Comparison of ENCODE assay signal across 8 mouse cellular contexts in the genomic region with DNA sequence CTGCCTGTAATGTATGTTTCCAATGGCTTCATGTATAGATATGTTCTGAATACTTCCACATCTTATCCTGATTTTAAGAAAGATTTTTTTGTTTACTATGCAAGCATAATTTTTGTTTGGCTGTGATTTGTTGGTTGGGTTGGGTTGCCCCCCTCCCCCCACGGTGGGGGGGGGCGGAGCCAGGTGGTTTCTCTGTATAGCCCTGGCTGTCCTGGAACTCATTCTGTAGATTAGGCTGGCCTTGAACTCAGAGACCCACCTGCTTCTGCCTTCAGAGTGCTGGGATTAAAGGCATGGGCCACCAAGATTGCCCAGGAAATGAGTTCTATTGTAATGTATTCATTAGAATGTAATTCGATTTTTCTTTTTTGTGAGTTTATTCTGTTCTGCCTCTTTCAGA. TPM values are rescaled to one million over a fixed set of nuclear protein-coding genes. Genes with fewer than 3 reads are reported as not detected.
DNase-seq lines count a peak whose midpoint lies in the region; ATAC-seq and TF ChIP-seq lines count a peak whose summit lies in the region.

No protein-coding gene starts in this region.

- WGBS in embryonic facial prominence, embryonic 13.5 days = 39% methylated on average over 3 of the region's 3 CpGs
- WGBS in intestine, embryonic 15.5 days = 31% methylated on average over 3 of the region's 3 CpGs
- 35% methylated on average over 3 of the region's 3 CpGs for WGBS in neural tube, embryonic 13.5 days
- 40% methylated on average over 3 of the region's 3 CpGs for WGBS in lung, adult 2 months

- no peak for DNase-seq in lung, adult 2 months
- no peak for DNase-seq in left cerebral cortex, adult 2 months (ENCODE audit: extremely low spot score in 1 of 2, low spot score in 2 of 2)
- DNase-seq in heart, postnatal 25 days (ENCODE audit: low spot score) = no peak

- peak overlapping the region; percentile 82 for H3K4me2 ChIP-seq in embryonic facial prominence, embryonic 13.5 days
- H3K4me2 ChIP-seq in intestine, embryonic 15.5 days (replicated peaks) = peak overlapping the region; percentile 76
- peak overlapping the region; percentile 78 for H3K4me2 ChIP-seq in neural tube, embryonic 13.5 days

- H3K4me3 ChIP-seq in megakaryocyte, embryonic 14.5 days (replicated peaks) = peak overlapping the region; percentile 98
- H3K4me3 ChIP-seq in embryonic facial prominence, embryonic 13.5 days = peak overlapping the region; percentile 82
- H3K4me3 ChIP-seq in intestine, embryonic 15.5 days (replicated peaks) = peak overlapping the region; percentile 90
- H3K4me3 ChIP-seq in neural tube, embryonic 13.5 days = peak overlapping the region; percentile 95
- H3K4me3 ChIP-seq in lung, adult 2 months (replicated peaks; ENCODE audit: extremely low read depth, low read depth, low read length) = no peak overlapping the region
- no peak overlapping the region; the same call in 1 of the 2 replicates for H3K4me3 ChIP-seq in left cerebral cortex, adult 2 months

- TF ChIP-seq POLR2A in lung, adult 2 months (IDR thresholded peaks at IDR 0.05; ENCODE audit: borderline replicate concordance, extremely low read depth, low read depth, low read length) = no peak

- H3K9me3 ChIP-seq in megakaryocyte, embryonic 14.5 days = no peaks in the 10 kb centered on the region
- no peaks in the 10 kb centered on the region for H3K9me3 ChIP-seq in embryonic facial prominence, embryonic 13.5 days
- H3K9me3 ChIP-seq in intestine, embryonic 15.5 days = no peaks in the 10 kb centered on the region
- H3K9me3 ChIP-seq in neural tube, embryonic 13.5 days = no peaks in the 10 kb centered on the region

- H3K27ac ChIP-seq in embryonic facial prominence, embryonic 13.5 days = peak overlapping the region; percentile 97
- peak overlapping the region; percentile 95; the same call in 1 of the 2 replicates for H3K27ac ChIP-seq in intestine, embryonic 15.5 days
- 0 out of 2 replicates have a peak overlapping the region, but pooled peaks have one; percentile 99 for H3K27ac ChIP-seq in neural tube, embryonic 13.5 days (replicated peaks)
- no peak overlapping the region; the same call in 1 of the 2 replicates for H3K27ac ChIP-seq in left cerebral cortex, adult 2 months

- no peak for ATAC-seq in megakaryocyte, adult 5-6 weeks (ENCODE audit: poor library complexity, severe bottlenecking)
- ATAC-seq in embryonic facial prominence, embryonic 13.5 days (ENCODE audit: insufficient number of reproducible peaks, insufficient read depth, low FRiP score, low TSS enrichment, low read depth) = no peak
- ATAC-seq in intestine, embryonic 15.5 days = no peak
- ATAC-seq in neural tube, embryonic 13.5 days (ENCODE audit: low read depth) = no peak

- no peaks in the 10 kb centered on the region for H3K27me3 ChIP-seq in megakaryocyte, embryonic 14.5 days (replicated peaks)
- H3K27me3 ChIP-seq in embryonic facial prominence, embryonic 13.5 days = no peaks in the 10 kb centered on the region
- no peaks in the 10 kb centered on the region for H3K27me3 ChIP-seq in intestine, embryonic 15.5 days (replicated peaks)
- no peaks in the 10 kb centered on the region for H3K27me3 ChIP-seq in neural tube, embryonic 13.5 days

- intact Hi-C loops in left cerebral cortex, adult 2 months (cut with DNase I) = loop anchor here (5.0 kb wide), 1 partner anchor 128 kb away; a partner anchor contains a TSS
- intact Hi-C loops in heart, postnatal 25 days (cut with DNase I) = no loop called here

- H3K4me1 ChIP-seq in megakaryocyte, embryonic 14.5 days = peaks cover 60% of the 10 kb centered on the region
- H3K4me1 ChIP-seq in embryonic facial prominence, embryonic 13.5 days = peaks cover 31% of the 10 kb centered on the region
- H3K4me1 ChIP-seq in intestine, embryonic 15.5 days (replicated peaks) = peaks cover under 1% of the 10 kb centered on the region
- peaks cover 37% of the 10 kb centered on the region for H3K4me1 ChIP-seq in neural tube, embryonic 13.5 days (replicated peaks)
- H3K4me1 ChIP-seq in lung, adult 2 months (ENCODE audit: control insufficient read depth, insufficient read depth, low read length) = no peaks in the 10 kb centered on the region

- no peak for TF ChIP-seq CTCF in lung, adult 2 months (IDR thresholded peaks at IDR 0.05; ENCODE audit: insufficient read depth, low read length)
- no peak for TF ChIP-seq CTCF in left cerebral cortex, adult 2 months (IDR thresholded peaks at IDR 0.05)

- H3K36me3 ChIP-seq in megakaryocyte, embryonic 14.5 days (replicated peaks; ENCODE audit: low read length) = peaks cover 26% of the 10 kb centered on the region
- H3K36me3 ChIP-seq in embryonic facial prominence, embryonic 13.5 days = peaks cover 10% of the 10 kb centered on the region
- H3K36me3 ChIP-seq in intestine, embryonic 15.5 days = peaks cover 8% of the 10 kb centered on the region
- peaks cover 13% of the 10 kb centered on the region for H3K36me3 ChIP-seq in neural tube, embryonic 13.5 days

- H3K9ac ChIP-seq in embryonic facial prominence, embryonic 13.5 days = peak overlapping the region; percentile 84; the same call in 1 of the 2 replicates
- no peak overlapping the region for H3K9ac ChIP-seq in intestine, embryonic 15.5 days
- H3K9ac ChIP-seq in neural tube, embryonic 13.5 days = no peak overlapping the region

RNA-seq across cellular contexts. Expression of a gene that starts 1.6 kb away (rescaled TPM):
- polyA plus RNA-seq in megakaryocyte, embryonic 14.5 days (2012; ENCODE audit: insufficient read depth, low replicate concordance) = 10.2 TPM in 2 replicates
- total RNA-seq in megakaryocyte, adult 5-6 weeks (2015) = 86.9 and 93.7 TPM in 2 replicates
- 196 and 233 TPM in 2 replicates for total RNA-seq in megakaryocyte, adult 5-6 weeks (2017)
- polyA plus RNA-seq in embryonic facial prominence, embryonic 13.5 days (2015; fragmentation: Nextera tagmentation; extraction: Ambion mirVana) = 59.7 and 62.6 TPM in 2 replicates
- polyA plus RNA-seq in intestine, embryonic 15.5 days (2015; fragmentation: Nextera tagmentation; extraction: Ambion mirVana) = 49.2 and 49.4 TPM in 2 replicates
- polyA plus RNA-seq in neural tube, embryonic 13.5 days (2015; fragmentation: Nextera tagmentation; extraction: Ambion mirVana) = 31.0 and 34.8 TPM in 2 replicates
- 18.7 and 32.0 TPM in 2 replicates for polyA plus RNA-seq in lung, adult 2 months (2012; rRNA removed)
- total RNA-seq in left cerebral cortex, adult 2 months (2021) = 100 to 1,000 TPM; 108 to 120 TPM
- 10 to 100 TPM; 80.0 to 81.2 TPM for total RNA-seq in heart, postnatal 25 days (2021)

RNA-seq across cellular contexts. Expression of a gene that starts 37.9 kb away (rescaled TPM):
- 99.9 and 349 TPM in 2 replicates for polyA plus RNA-seq in megakaryocyte, embryonic 14.5 days (2012; ENCODE audit: insufficient read depth, low replicate concordance)
- total RNA-seq in megakaryocyte, adult 5-6 weeks (2015) = 16.0 and 17.6 TPM in 2 replicates
- total RNA-seq in megakaryocyte, adult 5-6 weeks (2017) = 13.6 and 17.2 TPM in 2 replicates
- polyA plus RNA-seq in embryonic facial prominence, embryonic 13.5 days (2015; fragmentation: Nextera tagmentation; extraction: Ambion mirVana) = 7.8 and 8.5 TPM in 2 replicates
- polyA plus RNA-seq in intestine, embryonic 15.5 days (2015; fragmentation: Nextera tagmentation; extraction: Ambion mirVana) = 3.8 and 4.2 TPM in 2 replicates
- 9.1 and 9.5 TPM in 2 replicates for polyA plus RNA-seq in neural tube, embryonic 13.5 days (2015; fragmentation: Nextera tagmentation; extraction: Ambion mirVana)
- polyA plus RNA-seq in lung, adult 2 months (2012; rRNA removed) = 55.8 and 85.1 TPM in 2 replicates
- 10 to 100 TPM; 52.7 to 56.8 TPM for total RNA-seq in left cerebral cortex, adult 2 months (2021)
- 10 to 100 TPM; 13.3 to 16.7 TPM for total RNA-seq in heart, postnatal 25 days (2021)

Comparison
In these comparisons a context has a peak if more than half of its experiments do, and no peak if none do; other contexts are left out.
1. H3K4me3 ChIP-seq: peak in megakaryocyte, embryonic 14.5 days (single experiment), embryonic facial prominence, embryonic 13.5 days (single experiment), intestine, embryonic 15.5 days (single experiment) and neural tube, embryonic 13.5 days (single experiment); none in lung, adult 2 months (single experiment) and left cerebral cortex, adult 2 months (single experiment).
2. Peak in every context shown above with its lines, with median percentiles within 50 percentile points of each other: H3K4me2 ChIP-seq.